Mouse (Mus musculus): ENCODE measurements around the gene Mosmo. TPM values are rescaled to one million over a fixed set of nuclear protein-coding genes. Genes with fewer than 3 reads are reported as not detected.

Mosmo gene
- polyA plus RNA-seq, 1 experiment from 2014 or later: 17.8 TPM

Other genes with a start within 250 kb of the Mosmo start
- 211 and 221 TPM in 2 replicates for gene Uqcrc2, start 42.4 kb upstream of the Mosmo start, polyA plus RNA-seq (2014; fragmentation: Nextera tagmentation; extraction: Ambion mirVana)
- gene Pdzd9, start 7.3 kb upstream of the Mosmo start, polyA plus RNA-seq (2014; fragmentation: Nextera tagmentation; extraction: Ambion mirVana): 0.33 and 0.50 TPM in 2 replicates
- gene Vwa3a, start 61.7 kb downstream of the Mosmo start, polyA plus RNA-seq (2014; fragmentation: Nextera tagmentation; extraction: Ambion mirVana): 0.13 and 0.24 TPM in 2 replicates
- gene Gm5737, start 134.7 kb downstream of the Mosmo start, polyA plus RNA-seq (2014; fragmentation: Nextera tagmentation; extraction: Ambion mirVana): not detected in 2 replicates
- gene Eef2k, start 165.2 kb downstream of the Mosmo start, polyA plus RNA-seq (2014; fragmentation: Nextera tagmentation; extraction: Ambion mirVana): 8.7 and 10.6 TPM in 2 replicates
- 22.7 and 22.8 TPM in 2 replicates for gene Polr3e, start 240.1 kb downstream of the Mosmo start, polyA plus RNA-seq (2014; fragmentation: Nextera tagmentation; extraction: Ambion mirVana)

Measured in embryonic facial prominence, embryonic 11.5 days (tissue).